Mouse (Mus musculus): Measurements from ENCODE around the gene Faim. TPM values are rescaled to one million over a fixed set of nuclear protein-coding genes. Genes with fewer than 3 reads are reported as not detected.

The Faim gene
- total and polyA plus RNA-seq, 3 experiments, result 35.7 to 83.5 (median 52.4) TPM

DNA sequence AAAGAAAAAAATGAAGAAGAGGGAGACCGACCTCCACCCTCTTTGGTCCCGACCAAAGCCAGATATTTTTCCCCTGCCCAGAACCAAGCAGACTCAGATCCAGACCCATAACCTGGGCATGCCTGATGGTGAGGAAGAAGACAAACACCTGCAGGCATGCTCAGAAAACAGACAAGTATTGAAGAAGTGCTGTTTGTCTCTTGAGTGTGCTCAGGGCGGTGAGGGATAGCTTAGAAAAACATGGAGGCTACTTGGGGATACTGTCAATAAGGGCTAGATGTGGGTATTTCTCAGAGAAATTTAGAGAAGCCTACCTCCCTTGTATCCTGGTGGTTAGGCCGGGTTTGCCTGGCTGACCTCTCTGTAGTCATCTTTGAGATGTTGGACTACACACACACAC, 32.9 kb upstream of the Faim start:
- TF ChIP-seq MXI1 (IDR thresholded peaks at IDR 0.05; ENCODE audit: low read depth, low read length) (no peak), MAFK (IDR thresholded peaks at IDR 0.05; ENCODE audit: insufficient replicate concordance, low read length) (no peak), POLR2AphosphoS2 (IDR thresholded peaks at IDR 0.05; ENCODE audit: low read depth, low read length) (no peak), ZNF384 (IDR thresholded peaks at IDR 0.05; ENCODE audit: low read depth, low read length) (no peak), KAT2A (IDR thresholded peaks at IDR 0.05; ENCODE audit: insufficient replicate concordance, low read length) (no peak)
- no peak overlapping the region for H3K4me3 ChIP-seq (replicated peaks in 1 of 3; ENCODE audit: low read depth in 2 of 3, low read length in 2 of 3, poor library complexity in 1 of 3)
- no peaks in the 10 kb centered on the region for H3K79me2 ChIP-seq (replicated peaks; ENCODE audit: control insufficient read depth, extremely low read depth, insufficient read depth, poor library complexity, severe bottlenecking)
- H3K9me3 ChIP-seq (replicated peaks; ENCODE audit: low read length), result peaks cover 26% of the 10 kb centered on the region
- no peaks in the 10 kb centered on the region for H3K4me1 ChIP-seq (ENCODE audit: control insufficient read depth in 1 of 2, insufficient read depth in 2 of 2)
- no peaks in the 10 kb centered on the region for H3K27me3 ChIP-seq (replicated peaks)
- DNase-seq (ENCODE audit: extremely low read depth), result no peak
- no peak overlapping the region for H3K27ac ChIP-seq (ENCODE audit: insufficient read depth, low read depth)
- no peak overlapping the region for H3K9ac ChIP-seq (ENCODE audit: insufficient read depth, low read depth)
- no peak overlapping the region for H3K4me2 ChIP-seq (ENCODE audit: insufficient read depth, low read depth, poor library complexity, severe bottlenecking)
- dilution Hi-C loops (cut with MboI; ENCODE audit: extremely low pct_ligation_motif_present, extremely low pct_unique_long_range_greater_than_20kb, low sequenced_read_pairs) (no loop called here), in situ Hi-C loops (cut with MboI; ENCODE audit: low pct_ligation_motif_present, low pct_unique_long_range_greater_than_20kb, low sequenced_read_pairs) (loop anchor here (25.0 kb wide), 1 partner anchor 316 kb away; no protein-coding TSS in a partner anchor)
- no peaks in the 10 kb centered on the region for H3K36me3 ChIP-seq (replicated peaks in 1 of 2; ENCODE audit: control insufficient read depth in 1 of 2, insufficient read depth in 1 of 2, low read length in 1 of 2)

DNA sequence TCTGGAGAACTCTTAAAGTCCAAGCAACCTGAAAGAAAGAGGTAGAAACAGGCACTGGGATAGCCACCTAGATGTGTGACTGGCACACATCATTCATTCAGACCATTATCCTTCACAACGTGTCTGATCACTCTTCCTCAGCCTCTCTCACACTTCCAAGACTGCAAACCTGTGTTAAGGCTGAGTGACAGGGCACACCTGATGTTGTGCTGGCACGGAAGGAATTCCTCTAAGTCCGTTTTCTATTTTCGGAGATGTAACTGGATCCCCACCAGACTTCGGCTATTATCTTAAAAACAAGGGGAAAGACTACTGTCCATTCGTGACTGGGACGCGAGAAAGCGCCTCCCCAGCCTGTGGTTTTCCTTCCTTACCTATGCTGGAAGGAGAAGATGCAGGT, 32.3 kb upstream of the Faim start:
- dilution Hi-C loops (cut with MboI; ENCODE audit: extremely low pct_ligation_motif_present, extremely low pct_unique_long_range_greater_than_20kb, low sequenced_read_pairs), result no loop called here
- in situ Hi-C loops (cut with MboI; ENCODE audit: low pct_ligation_motif_present, low pct_unique_long_range_greater_than_20kb, low sequenced_read_pairs), result loop anchor here (25.0 kb wide), 1 partner anchor 317 kb away; no protein-coding TSS in a partner anchor
- Histone ChIP-seq H3K27me3 (replicated peaks) (no peaks in the 10 kb centered on the region), H3K4me2 (ENCODE audit: insufficient read depth, low read depth, poor library complexity, severe bottlenecking) (no peak overlapping the region), H3K79me2 (replicated peaks; ENCODE audit: control insufficient read depth, extremely low read depth, insufficient read depth, poor library complexity, severe bottlenecking) (no peaks in the 10 kb centered on the region), H3K4me1 (ENCODE audit: control insufficient read depth in 1 of 2, insufficient read depth in 2 of 2) (no peaks in the 10 kb centered on the region), H3K9ac (ENCODE audit: insufficient read depth, low read depth) (no peak overlapping the region), H3K27ac (ENCODE audit: insufficient read depth, low read depth) (no peak overlapping the region), H3K4me3 (replicated peaks in 1 of 3; ENCODE audit: low read depth in 2 of 3, low read length in 2 of 3, poor library complexity in 1 of 3) (no peak overlapping the region), H3K36me3 (replicated peaks in 1 of 2; ENCODE audit: control insufficient read depth in 1 of 2, insufficient read depth in 1 of 2, low read length in 1 of 2) (no peaks in the 10 kb centered on the region), H3K9me3 (replicated peaks; ENCODE audit: low read length) (peaks cover 26% of the 10 kb centered on the region)
- DNase-seq (ENCODE audit: extremely low read depth), result no peak
- no peak for TF ChIP-seq E2F4 (IDR thresholded peaks at IDR 0.05; ENCODE audit: insufficient replicate concordance, low read depth, low read length)
- no peak for TF ChIP-seq JUN (IDR thresholded peaks at IDR 0.05; ENCODE audit: insufficient read depth, low read depth, low read length)
- no peak for TF ChIP-seq ETS1 (conservative IDR thresholded peaks at IDR 0.05; ENCODE audit: low read depth, low read length)
- TF ChIP-seq ZKSCAN1 (IDR thresholded peaks at IDR 0.05; ENCODE audit: borderline replicate concordance, low read depth, low read length), result no peak
- TF ChIP-seq NELFE (IDR thresholded peaks at IDR 0.05; ENCODE audit: low read depth, low read length), result no peak
- TF ChIP-seq ZMIZ1 (IDR thresholded peaks at IDR 0.05; ENCODE audit: low read depth, low read length), result no peak
- no peak for TF ChIP-seq SIN3A (IDR thresholded peaks at IDR 0.05; ENCODE audit: low read length)

DNA sequence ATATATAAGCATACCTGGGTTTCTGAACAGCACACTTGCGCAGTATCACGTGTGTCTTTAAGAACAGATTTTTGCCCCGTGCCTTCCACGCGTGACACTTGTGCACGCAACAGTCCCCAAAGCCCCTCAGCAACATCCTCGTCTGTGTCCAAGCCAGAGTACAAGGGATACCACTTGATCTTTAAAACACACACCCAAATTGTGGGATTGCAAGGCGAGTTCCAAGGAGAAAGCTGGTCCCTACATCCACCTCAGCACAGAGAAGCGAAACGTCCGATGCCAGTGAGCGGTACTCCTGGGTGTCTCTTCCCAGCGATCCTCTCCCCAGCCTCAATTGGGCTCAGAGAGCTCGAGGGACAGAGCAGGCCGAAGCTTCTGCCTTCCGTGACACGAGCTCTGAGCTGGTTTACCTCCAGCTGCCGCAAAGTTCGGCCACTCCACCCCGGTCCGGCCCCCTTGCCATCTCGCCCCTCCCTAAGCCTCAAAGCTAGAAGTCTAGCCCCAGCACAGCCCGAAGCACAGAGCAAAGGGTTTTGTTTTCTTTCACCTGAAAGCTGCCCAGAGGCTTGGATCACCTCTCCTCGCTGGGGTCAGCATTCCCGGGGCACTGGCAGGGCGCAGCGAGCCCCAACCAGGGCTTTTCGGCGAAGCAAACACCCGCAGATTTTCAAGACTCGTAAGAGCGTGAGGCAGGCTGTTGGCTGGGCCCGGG, 31.6 kb upstream of the Faim start:
- dilution Hi-C loops (cut with MboI; ENCODE audit: extremely low pct_ligation_motif_present, extremely low pct_unique_long_range_greater_than_20kb, low sequenced_read_pairs), result no loop called here
- H3K27ac ChIP-seq (ENCODE audit: insufficient read depth, low read depth), result no peak overlapping the region
- H3K9ac ChIP-seq (ENCODE audit: insufficient read depth, low read depth), result no peak overlapping the region
- DNase-seq (ENCODE audit: extremely low read depth), result no peak
- H3K79me2 ChIP-seq (replicated peaks; ENCODE audit: control insufficient read depth, extremely low read depth, insufficient read depth, poor library complexity, severe bottlenecking), result no peaks in the 10 kb centered on the region
- peaks cover 26% of the 10 kb centered on the region for H3K9me3 ChIP-seq (replicated peaks; ENCODE audit: low read length)
- H3K4me3 ChIP-seq (replicated peaks in 1 of 3; ENCODE audit: low read depth in 2 of 3, low read length in 2 of 3, poor library complexity in 1 of 3), result no peak overlapping the region
- H3K4me1 ChIP-seq (ENCODE audit: control insufficient read depth in 1 of 2, insufficient read depth in 2 of 2), result no peaks in the 10 kb centered on the region
- in situ Hi-C loops (cut with MboI; ENCODE audit: low pct_ligation_motif_present, low pct_unique_long_range_greater_than_20kb, low sequenced_read_pairs), result loop anchor here (25.0 kb wide), 1 partner anchor 317 kb away; no protein-coding TSS in a partner anchor
- H3K4me2 ChIP-seq (ENCODE audit: insufficient read depth, low read depth, poor library complexity, severe bottlenecking), result no peak overlapping the region
- TF ChIP-seq IRF4 (IDR thresholded peaks at IDR 0.05; ENCODE audit: low read depth, low read length) (no peak), EP300 (IDR thresholded peaks at IDR 0.05; ENCODE audit: low read length) (no peak), MAZ (IDR thresholded peaks at IDR 0.05; ENCODE audit: low read depth, low read length) (no peak), RCOR1 (conservative IDR thresholded peaks at IDR 0.05; ENCODE audit: low read depth, low read length) (no peak), HCFC1 (IDR thresholded peaks at IDR 0.05; ENCODE audit: low read depth, low read length) (no peak), NRF1 (IDR thresholded peaks at IDR 0.05; ENCODE audit: low read depth, low read length) (no peak), ZNF384 (IDR thresholded peaks at IDR 0.05; ENCODE audit: low read depth, low read length) (no peak), RAD21 (IDR thresholded peaks at IDR 0.05; ENCODE audit: low read depth, low read length) (no peak), POLR2A (IDR thresholded peaks at IDR 0.05; ENCODE audit: low read depth, low read length) (no peak), MAX (IDR thresholded peaks at IDR 0.05; ENCODE audit: low read length) (no peak), POLR2AphosphoS2 (IDR thresholded peaks at IDR 0.05; ENCODE audit: low read depth, low read length) (no peak), MEF2A (IDR thresholded peaks at IDR 0.05; ENCODE audit: borderline replicate concordance, low read depth, low read length) (no peak), MXI1 (IDR thresholded peaks at IDR 0.05; ENCODE audit: low read depth, low read length) (no peak), PAX5 (IDR thresholded peaks at IDR 0.05; ENCODE audit: low read length) (no peak), E2F4 (IDR thresholded peaks at IDR 0.05; ENCODE audit: insufficient replicate concordance, low read depth, low read length) (no peak), ETS1 (conservative IDR thresholded peaks at IDR 0.05; ENCODE audit: low read depth, low read length) (no peak), KAT2A (IDR thresholded peaks at IDR 0.05; ENCODE audit: insufficient replicate concordance, low read length) (no peak), USF1 (IDR thresholded peaks at IDR 0.05; ENCODE audit: low read depth, low read length) (no peak)
- no peaks in the 10 kb centered on the region for H3K27me3 ChIP-seq (replicated peaks)
- H3K36me3 ChIP-seq (replicated peaks in 1 of 2; ENCODE audit: control insufficient read depth in 1 of 2, insufficient read depth in 1 of 2, low read length in 1 of 2), result no peaks in the 10 kb centered on the region
